Mouse (Mus musculus): ENCODE data around the gene Rbfox1.

DNA sequence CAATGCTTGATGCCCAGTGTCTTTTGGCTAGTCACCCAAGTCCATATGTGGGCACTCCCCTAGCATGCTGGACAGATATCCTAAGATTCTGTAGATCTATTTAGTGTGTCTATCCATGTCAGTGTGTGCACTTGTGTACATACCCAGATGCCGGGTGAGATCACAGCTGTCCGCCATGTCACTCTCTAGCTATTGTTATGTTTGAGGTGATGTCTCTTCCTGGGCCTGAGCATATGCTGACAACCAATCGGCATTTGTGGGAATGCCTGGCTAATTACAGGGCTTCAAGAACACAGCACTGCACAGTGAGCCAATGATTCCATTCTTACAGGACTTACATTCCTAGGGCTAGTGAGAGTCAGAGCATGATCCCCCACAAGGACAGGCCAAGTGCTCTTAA, 1208.5 kb downstream of the Rbfox1 start:
- TF ChIP-seq CTCF (IDR thresholded peaks at IDR 0.05; ENCODE audit: insufficient read depth, low read length) = no peak
- no peak for TF ChIP-seq POLR2A (IDR thresholded peaks at IDR 0.05; ENCODE audit: borderline replicate concordance, extremely low read depth, low read depth, low read length)

Data from lung, adult 2 months (tissue).